Mouse (Mus musculus): ENCODE data around the gene Gm20449.

- TF ChIP-seq CTCF (IDR thresholded peaks at IDR 0.05): no peak
- no peak for TF ChIP-seq EP300 (IDR thresholded peaks at IDR 0.05)
These were observed 13.0 kb upstream of the Gm20449 start for GRCm38 (mm10) chr7:41512207-41512606.

Measured in lung, postnatal 0 days (tissue).